Mouse (Mus musculus): ENCODE results near the gene Mllt6.

DNA sequence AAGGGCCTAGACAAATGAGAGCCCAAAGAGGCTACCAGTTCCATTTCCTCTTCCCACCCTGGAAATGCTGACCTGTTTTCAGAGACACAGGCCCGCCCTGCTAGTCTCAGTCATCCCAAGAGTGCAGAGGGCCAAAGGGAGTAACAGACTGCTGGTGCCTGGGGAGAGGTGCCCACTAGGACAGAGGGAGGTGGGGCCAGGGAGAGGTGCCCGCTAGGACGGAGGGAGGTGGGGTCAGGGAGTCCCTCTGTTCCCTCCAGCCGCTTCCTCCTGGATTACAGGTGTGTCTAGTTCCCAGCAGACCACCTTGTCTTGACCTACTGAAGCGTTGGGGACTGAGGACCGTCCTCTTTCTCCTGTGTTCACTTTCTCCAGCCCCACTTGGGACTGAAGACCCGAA is 21.6 kb downstream of the Mllt6 start:
- TF ChIP-seq MYC (IDR thresholded peaks at IDR 0.05; ENCODE audit: low read depth, low read length), result no peak
- TF ChIP-seq SMC3 (IDR thresholded peaks at IDR 0.05; ENCODE audit: low read depth, low read length), result no peak
- no peak for TF ChIP-seq MXI1 (IDR thresholded peaks at IDR 0.05; ENCODE audit: low read depth, low read length)
- no peak for TF ChIP-seq USF1 (IDR thresholded peaks at IDR 0.05; ENCODE audit: low read depth, low read length)
- TF ChIP-seq USF2 (IDR thresholded peaks at IDR 0.05; ENCODE audit: borderline replicate concordance in 1 of 2, insufficient read depth in 1 of 2, low read depth in 1 of 2, low read length in 2 of 2), result no peak

All from MEL (cell line).